Mouse (Mus musculus) erythroid progenitor cell, adult 5-6 weeks (primary cell): ENCODE results near the gene Lpp. TPM values are rescaled to one million over a fixed set of nuclear protein-coding genes. Genes with fewer than 3 reads are reported as not detected.

Source experiments
- ATAC-seq: replicated peaks from 2 replicates; pipeline ENCODE4 v1.8.0; 2016; ENCODE audit warnings: moderate number of reproducible peaks, mild to moderate bottlenecking, moderate TSS enrichment, inconsistent platforms; ENCODE audit not compliant: poor library complexity, low FRiP score, severe bottlenecking
- total RNA-seq, 2 experiments: library from RNA; stranded (forward) in 1 of 2; stranded (reverse) in 1 of 2; fragments of 150-400 nt in 1 of 2; fragments of 186-747, 209-891 nt in 1 of 2; gene quantifications; 2 replicates each; pipeline versions ENCODE4 v1.2.3 to v1.2.4; 2015 to 2017; ENCODE audit warnings: low replicate concordance in 2 of 2

The Lpp gene
- total RNA-seq, 2 experiments from 2014 or later = 0.76 to 2.1 TPM

- ATAC-seq = no peak
Measured at GRCm38 (mm10) chr16:24431808-24432207, 38.5 kb downstream of the Lpp start.

- ATAC-seq = no peak
Measured at GRCm38 (mm10) chr16:24433563-24433962, 40.3 kb downstream of the Lpp start.

GRCm38 (mm10) chr16:24434026-24434425, 40.7 kb downstream of the Lpp start:
- no peak for ATAC-seq

- ATAC-seq = no peak
Measured at GRCm38 (mm10) chr16:24434531-24435114, 41.3 kb downstream of the Lpp start.

GRCm38 (mm10) chr16:24435115-24435553, 41.8 kb downstream of the Lpp start:
- ATAC-seq = no peak

- no peak for ATAC-seq
Measured at GRCm38 (mm10) chr16:24438438-24438837, 45.1 kb downstream of the Lpp start.

- ATAC-seq = no peak
Measured at GRCm38 (mm10) chr16:24441338-24441737, 48.0 kb downstream of the Lpp start.

- ATAC-seq = no peak
Measured at GRCm38 (mm10) chr16:24442500-24443122, 49.3 kb downstream of the Lpp start.

- no peak for ATAC-seq
Measured at GRCm38 (mm10) chr16:24443123-24443515, 49.8 kb downstream of the Lpp start.

- ATAC-seq = no peak
Measured at GRCm38 (mm10) chr16:24443555-24443954, 50.2 kb downstream of the Lpp start.

GRCm38 (mm10) chr16:24444818-24445217, 51.5 kb downstream of the Lpp start:
- no peak for ATAC-seq

- no peak for ATAC-seq
Measured at GRCm38 (mm10) chr16:24445473-24445872, 52.2 kb downstream of the Lpp start.

- no peak for ATAC-seq
Measured at GRCm38 (mm10) chr16:24446449-24446848, 53.1 kb downstream of the Lpp start.

GRCm38 (mm10) chr16:24447666-24448492, 54.6 kb downstream of the Lpp start:
- no peak for ATAC-seq

GRCm38 (mm10) chr16:24448493-24448845, 55.2 kb downstream of the Lpp start:
- no peak for ATAC-seq

GRCm38 (mm10) chr16:24449806-24450205, 56.5 kb downstream of the Lpp start:
- ATAC-seq = no peak

GRCm38 (mm10) chr16:24450256-24450655, 56.9 kb downstream of the Lpp start:
- ATAC-seq = no peak

- ATAC-seq = no peak
Measured at GRCm38 (mm10) chr16:24451123-24451522, 57.8 kb downstream of the Lpp start.

GRCm38 (mm10) chr16:24453536-24453935, 60.2 kb downstream of the Lpp start:
- ATAC-seq = no peak

GRCm38 (mm10) chr16:24454493-24454892, 61.2 kb downstream of the Lpp start:
- no peak for ATAC-seq

- ATAC-seq = no peak
Measured at GRCm38 (mm10) chr16:24455361-24455855, 62.1 kb downstream of the Lpp start.
